Mouse (Mus musculus) regulatory T cell (primary cell): ENCODE data around the gene Krtap10-10.

Experiments
- in situ Hi-C: fragments of 300-600 bp; cut with MboI, MseI; formaldehyde crosslinking; loops from one replicate; pipeline ENCODE4 v1.15.1; 2025; ENCODE audit warnings: high pct_unique_total_duplicates

Krtap10-10 gene

DNA sequence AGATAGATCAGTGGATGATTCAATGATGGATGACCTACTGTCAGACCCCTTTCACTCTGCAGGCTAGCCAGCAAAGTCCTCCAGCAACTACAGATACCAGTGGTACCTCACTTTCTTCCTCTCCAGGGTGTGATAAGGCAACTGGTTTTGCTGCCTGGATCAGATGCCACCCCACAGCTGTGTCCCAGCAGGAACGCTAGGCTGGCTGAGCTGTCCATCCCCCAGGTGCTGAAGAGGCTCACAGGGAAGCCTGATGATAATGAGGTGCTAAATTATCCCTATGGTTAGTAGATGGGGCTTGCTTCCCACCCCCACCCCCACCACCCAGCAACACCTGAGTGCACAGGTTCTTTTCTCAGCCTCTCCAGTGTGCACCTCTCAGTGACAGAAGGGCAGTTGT, 31.8 kb downstream of the Krtap10-10 start:
- in situ Hi-C loops = no loop called here

DNA sequence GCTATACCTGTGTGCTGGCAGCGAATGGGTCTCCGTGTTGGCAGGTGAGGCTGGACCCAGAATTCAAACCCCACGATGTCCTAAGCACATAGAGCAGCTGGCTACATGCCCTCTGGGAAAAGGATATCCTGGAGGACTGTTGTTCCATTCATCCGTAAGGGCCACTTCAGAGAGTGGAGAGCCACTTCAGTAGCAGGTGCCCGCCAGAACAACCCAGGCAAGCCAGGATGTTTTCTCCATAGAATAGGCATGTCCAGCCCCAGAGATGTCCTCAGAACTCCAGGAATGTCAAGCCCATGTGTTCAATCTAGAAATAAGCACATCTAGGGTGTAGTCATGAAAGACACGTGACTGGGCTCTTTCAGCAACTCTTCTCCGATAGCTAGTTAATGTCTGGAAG, 33.9 kb downstream of the Krtap10-10 start:
- in situ Hi-C loops = no loop called here

- in situ Hi-C loops = no loop called here
Measured at GRCm38 (mm10) chr10:77878985-77879384, 43.2 kb downstream of the Krtap10-10 start.

- in situ Hi-C loops = no loop called here
Measured at GRCm38 (mm10) chr10:77880305-77880704, 44.6 kb downstream of the Krtap10-10 start.

DNA sequence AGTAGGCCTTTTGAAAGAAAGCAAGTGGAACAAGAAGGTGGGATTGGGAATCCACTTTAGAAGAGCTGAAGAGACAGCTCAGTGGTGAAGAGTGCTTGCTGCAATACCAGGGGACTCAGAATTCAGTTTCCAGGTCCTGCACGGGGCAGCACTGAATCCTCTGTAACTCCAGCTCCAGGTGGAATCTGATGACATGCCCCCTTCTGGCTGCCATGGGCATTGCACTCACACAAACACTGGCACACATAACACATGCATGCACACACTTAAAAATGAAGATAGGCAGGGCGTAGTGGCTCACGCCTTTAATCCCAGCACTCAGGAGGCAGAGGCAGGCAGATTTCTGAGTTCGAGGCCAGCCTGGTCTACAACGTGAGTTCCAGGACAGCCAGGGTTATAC, 46.8 kb downstream of the Krtap10-10 start:
- in situ Hi-C loops = no loop called here

GRCm38 (mm10) chr10:77886007-77886747, 50.4 kb downstream of the Krtap10-10 start:
- in situ Hi-C loops = no loop called here
